Mouse (Mus musculus): ENCODE data around the gene Lsm7. TPM values are rescaled to one million over a fixed set of nuclear protein-coding genes. Genes with fewer than 3 reads are reported as not detected.

Lsm7 gene
- polyA plus RNA-seq, 1 experiment from 2014 or later: 104 TPM

DNA sequence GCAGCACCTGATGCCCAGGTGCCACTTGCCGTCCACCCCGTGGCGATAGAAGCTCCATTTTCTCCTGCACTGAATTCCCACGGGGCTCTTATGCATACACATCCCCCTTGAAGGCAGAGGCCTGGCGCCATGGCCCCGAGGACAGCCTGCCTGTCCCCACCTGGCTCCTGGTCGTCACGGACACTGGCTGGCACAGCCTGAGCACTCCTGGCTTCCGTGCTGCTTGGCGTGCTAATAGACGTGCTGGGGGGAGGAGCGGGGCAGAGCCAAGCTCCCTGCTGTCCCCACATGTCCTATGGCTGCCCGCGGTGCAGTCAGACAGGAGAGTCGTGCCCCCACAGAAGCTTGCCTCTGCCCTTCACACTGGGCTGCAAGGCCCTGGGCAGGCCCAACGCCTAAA, 9.4 kb upstream of the Lsm7 start:
- 94% methylated on average over 16 of the region's 16 CpGs for WGBS (ENCODE audit: insufficient replicate concordance)
- H3K9ac ChIP-seq (replicated peaks): no peak overlapping the region
- no peak for TF ChIP-seq CTCF (IDR thresholded peaks at IDR 0.05; ENCODE audit: low read depth)
- no peak for TF ChIP-seq EP300 (IDR thresholded peaks at IDR 0.05; ENCODE audit: low read depth)
- no peaks in the 10 kb centered on the region for H3K9me3 ChIP-seq (ENCODE audit: low read length)
- no peak overlapping the region for H3K4me2 ChIP-seq (ENCODE audit: low read depth, low read length)
- ATAC-seq: no peak
- no peak overlapping the region for H3K4me3 ChIP-seq (ENCODE audit: low read depth, low read length)
- no peak overlapping the region for H3K27ac ChIP-seq (ENCODE audit: low read depth)
- no peaks in the 10 kb centered on the region for H3K27me3 ChIP-seq (ENCODE audit: insufficient read depth, low read length)
- no peak for DNase-seq
- H3K36me3 ChIP-seq (replicated peaks; ENCODE audit: insufficient read depth, low read length): peaks cover 73% of the 10 kb centered on the region
- H3K4me1 ChIP-seq (ENCODE audit: insufficient read depth): peaks cover 7% of the 10 kb centered on the region

DNA sequence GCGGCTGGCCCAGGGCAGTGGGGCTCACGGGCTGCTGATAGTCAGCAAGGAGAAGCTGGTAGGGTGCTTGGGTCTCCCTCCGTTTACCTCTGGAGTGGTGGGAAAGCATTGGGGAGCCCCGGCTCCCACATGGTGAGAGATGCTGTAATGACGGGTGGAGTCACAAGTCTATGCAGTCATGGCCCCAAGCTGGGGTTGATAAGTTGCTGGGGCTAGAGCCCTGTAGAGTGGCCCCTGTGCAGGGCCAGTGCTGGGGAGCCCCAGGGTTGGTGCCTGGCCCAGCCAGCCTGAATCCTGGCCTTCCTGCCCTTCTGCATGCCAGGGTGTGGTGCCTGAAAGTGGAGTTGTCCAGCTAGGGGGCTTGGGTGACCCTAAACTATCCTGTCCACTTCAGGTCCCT, 7.3 kb upstream of the Lsm7 start:
- H3K9me3 ChIP-seq (ENCODE audit: low read length): no peaks in the 10 kb centered on the region
- no peak for TF ChIP-seq CTCF (IDR thresholded peaks at IDR 0.05; ENCODE audit: low read depth)
- no peaks in the 10 kb centered on the region for H3K27me3 ChIP-seq (ENCODE audit: insufficient read depth, low read length)
- DNase-seq (no peak), ATAC-seq (no peak)
- H3K4me3 ChIP-seq (ENCODE audit: low read depth, low read length): no peak overlapping the region
- peaks cover 62% of the 10 kb centered on the region for H3K36me3 ChIP-seq (replicated peaks; ENCODE audit: insufficient read depth, low read length)
- 83% methylated on average over 5 of the region's 5 CpGs for WGBS (ENCODE audit: insufficient replicate concordance)
- peaks cover 14% of the 10 kb centered on the region for H3K4me1 ChIP-seq (ENCODE audit: insufficient read depth)
- no peak overlapping the region for H3K9ac ChIP-seq (replicated peaks)
- no peak overlapping the region for H3K4me2 ChIP-seq (ENCODE audit: low read depth, low read length)
- H3K27ac ChIP-seq (ENCODE audit: low read depth): peak overlapping the region; percentile 39; the same call in 1 of the 2 replicates

DNA sequence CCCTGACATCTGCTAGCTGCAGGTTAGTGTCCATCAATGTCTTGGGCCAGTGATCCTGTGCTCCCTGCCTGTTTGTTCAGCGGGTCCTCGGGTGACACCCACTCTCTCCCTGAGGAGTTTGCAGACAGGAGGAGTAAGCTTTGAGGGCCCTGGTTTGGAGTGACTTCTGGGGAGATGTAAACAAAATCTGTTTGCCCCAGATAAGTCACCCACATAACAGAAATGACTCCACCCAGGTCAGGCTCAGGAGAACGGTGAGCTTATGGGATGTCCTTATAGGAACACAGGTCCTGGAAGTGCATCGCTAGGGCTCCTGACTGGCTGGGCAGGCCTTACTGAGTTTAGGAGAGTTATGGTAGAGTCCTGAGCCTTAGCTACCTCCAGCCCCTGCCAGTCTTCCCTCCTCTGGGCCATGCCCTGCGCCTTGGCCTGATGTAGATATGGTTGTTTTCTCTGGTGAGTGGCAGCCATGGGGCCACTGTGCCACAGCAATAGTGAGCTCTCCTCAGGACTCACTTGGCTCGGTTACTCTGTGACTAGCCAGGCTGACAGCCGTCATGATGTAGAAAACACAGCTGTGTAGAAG, 3.4 kb upstream of the Lsm7 start:
- H3K27me3 ChIP-seq (ENCODE audit: insufficient read depth, low read length): no peaks in the 10 kb centered on the region
- peaks cover 38% of the 10 kb centered on the region for H3K4me1 ChIP-seq (ENCODE audit: insufficient read depth)
- H3K9me3 ChIP-seq (ENCODE audit: low read length): no peaks in the 10 kb centered on the region
- 50% methylated on average over 7 of the region's 7 CpGs for WGBS (ENCODE audit: insufficient replicate concordance)
- H3K4me2 ChIP-seq (ENCODE audit: low read depth, low read length): peak overlapping the region; percentile 98
- H3K27ac ChIP-seq (ENCODE audit: low read depth): peak overlapping the region; percentile 98
- peak overlapping the region; percentile 90 for H3K4me3 ChIP-seq (ENCODE audit: low read depth, low read length)
- DNase-seq: peak; percentile 72
- H3K36me3 ChIP-seq (replicated peaks; ENCODE audit: insufficient read depth, low read length): peaks cover 28% of the 10 kb centered on the region
- peak; percentile 83 for ATAC-seq
- TF ChIP-seq EP300 (IDR thresholded peaks at IDR 0.05; ENCODE audit: low read depth): peak; percentile 97
- TF ChIP-seq CTCF (IDR thresholded peaks at IDR 0.05; ENCODE audit: low read depth): no peak
- H3K9ac ChIP-seq (replicated peaks): peak overlapping the region; percentile 86

DNA sequence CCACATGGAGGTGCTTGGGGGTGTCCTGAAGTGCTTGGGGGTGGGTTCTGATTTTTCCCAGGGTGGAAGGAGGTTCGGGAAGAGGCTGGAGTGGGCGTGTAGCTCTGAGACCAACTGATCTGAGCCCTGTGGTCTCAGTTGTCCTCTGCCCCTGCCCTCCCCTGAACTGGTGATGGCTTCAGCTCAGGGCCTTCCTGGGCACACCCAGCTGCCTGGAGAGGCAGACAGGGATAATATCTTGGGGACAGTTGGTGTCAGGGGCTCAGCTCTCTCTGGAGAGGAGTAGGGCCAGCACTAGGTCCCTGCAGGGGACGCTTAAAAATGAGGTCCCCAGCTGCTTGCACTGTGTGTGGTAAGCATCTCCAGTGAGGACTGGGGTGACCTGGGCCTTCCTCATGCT, 2.8 kb upstream of the Lsm7 start:
- peak; percentile 62 for ATAC-seq
- H3K27ac ChIP-seq (ENCODE audit: low read depth): peak overlapping the region; percentile 98

DNA sequence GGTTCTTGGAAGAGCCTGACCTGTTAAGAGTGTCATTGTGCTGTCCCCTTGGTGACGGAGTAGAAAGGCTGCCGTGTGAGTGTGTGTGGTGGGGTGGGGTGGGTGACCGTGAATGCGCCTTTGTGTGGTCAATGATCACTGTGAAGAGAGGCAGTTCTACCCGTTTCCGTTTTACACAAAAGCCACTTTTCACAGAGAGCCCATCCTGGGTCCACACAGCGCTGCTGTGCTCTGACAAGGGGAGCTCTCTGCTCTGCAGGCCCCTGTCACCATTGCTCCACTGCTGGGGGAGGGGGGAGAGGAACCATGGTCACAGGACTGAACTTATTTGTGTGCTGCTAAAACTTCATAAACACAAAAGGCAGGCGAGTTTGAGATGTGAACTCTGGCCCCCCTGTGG, 2.4 kb upstream of the Lsm7 start:
- Histone ChIP-seq H3K4me3 (ENCODE audit: low read depth, low read length) (peak overlapping the region; percentile 90), H3K4me2 (ENCODE audit: low read depth, low read length) (peak overlapping the region; percentile 98), H3K27me3 (ENCODE audit: insufficient read depth, low read length) (no peaks in the 10 kb centered on the region), H3K9ac (replicated peaks) (peak overlapping the region; percentile 86), H3K27ac (ENCODE audit: low read depth) (peak overlapping the region; percentile 98), H3K36me3 (replicated peaks; ENCODE audit: insufficient read depth, low read length) (peaks cover 22% of the 10 kb centered on the region), H3K9me3 (ENCODE audit: low read length) (no peaks in the 10 kb centered on the region), H3K4me1 (ENCODE audit: insufficient read depth) (peaks cover 35% of the 10 kb centered on the region)
- 59% methylated on average over 8 of the region's 8 CpGs for WGBS (ENCODE audit: insufficient replicate concordance)
- TF ChIP-seq CTCF (IDR thresholded peaks at IDR 0.05; ENCODE audit: low read depth) (no peak), EP300 (IDR thresholded peaks at IDR 0.05; ENCODE audit: low read depth) (no peak)
- DNase-seq (no peak), ATAC-seq (no peak)

More for the DNA sequence above, 2.8 kb upstream of the Lsm7 start:
- Histone ChIP-seq H3K4me3 (ENCODE audit: low read depth, low read length) (peak overlapping the region; percentile 90), H3K4me1 (ENCODE audit: insufficient read depth) (peaks cover 38% of the 10 kb centered on the region), H3K9ac (replicated peaks) (peak overlapping the region; percentile 86), H3K27me3 (ENCODE audit: insufficient read depth, low read length) (no peaks in the 10 kb centered on the region), H3K36me3 (replicated peaks; ENCODE audit: insufficient read depth, low read length) (peaks cover 25% of the 10 kb centered on the region), H3K9me3 (ENCODE audit: low read length) (no peaks in the 10 kb centered on the region), H3K4me2 (ENCODE audit: low read depth, low read length) (peak overlapping the region; percentile 98)
- DNase-seq: peak; percentile 54
- TF ChIP-seq CTCF (IDR thresholded peaks at IDR 0.05; ENCODE audit: low read depth) (no peak), EP300 (IDR thresholded peaks at IDR 0.05; ENCODE audit: low read depth) (no peak)
- WGBS (ENCODE audit: insufficient replicate concordance): 69% methylated on average over 3 of the region's 3 CpGs

DNA sequence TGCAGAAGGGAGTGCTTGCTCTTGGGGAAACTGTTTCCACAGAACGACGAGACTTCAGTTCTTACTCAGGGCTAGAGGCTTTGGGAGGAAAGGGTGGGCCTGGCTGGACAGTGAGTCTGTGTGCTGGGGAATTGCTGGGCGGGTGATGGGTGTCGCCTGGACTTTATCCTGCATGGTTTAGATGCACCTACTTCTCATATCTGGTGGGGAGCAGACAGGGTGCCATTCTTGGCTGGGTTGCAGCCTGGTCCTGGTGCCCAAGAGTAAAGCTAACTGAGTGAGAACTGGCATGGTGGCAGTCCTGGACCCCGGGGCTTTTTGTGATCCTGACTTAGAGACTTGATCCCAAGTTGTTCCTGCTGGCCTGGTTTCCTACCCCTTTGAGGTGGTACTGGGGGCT, 1.9 kb upstream of the Lsm7 start:
- H3K27me3 ChIP-seq (ENCODE audit: insufficient read depth, low read length): no peaks in the 10 kb centered on the region
- peak overlapping the region; percentile 86 for H3K9ac ChIP-seq (replicated peaks)
- peak; percentile 46; the same call in 1 of the 2 replicates for TF ChIP-seq EP300 (IDR thresholded peaks at IDR 0.05; ENCODE audit: low read depth)
- no peak for TF ChIP-seq CTCF (IDR thresholded peaks at IDR 0.05; ENCODE audit: low read depth)
- H3K27ac ChIP-seq (ENCODE audit: low read depth): peak overlapping the region; percentile 98
- no peaks in the 10 kb centered on the region for H3K9me3 ChIP-seq (ENCODE audit: low read length)
- ATAC-seq (peak; percentile 2; the same call in 1 of the 2 replicates), DNase-seq (peak; percentile 55)
- peaks cover 35% of the 10 kb centered on the region for H3K4me1 ChIP-seq (ENCODE audit: insufficient read depth)
- peak overlapping the region; percentile 90 for H3K4me3 ChIP-seq (ENCODE audit: low read depth, low read length)
- peak overlapping the region; percentile 98 for H3K4me2 ChIP-seq (ENCODE audit: low read depth, low read length)
- H3K36me3 ChIP-seq (replicated peaks; ENCODE audit: insufficient read depth, low read length): peaks cover 19% of the 10 kb centered on the region
- WGBS (ENCODE audit: insufficient replicate concordance): 61% methylated on average over 5 of the region's 5 CpGs
